Mouse (Mus musculus) heart, postnatal 36 days (tissue): ENCODE measurements around the gene Tgoln1. TPM values are rescaled to one million over a fixed set of nuclear protein-coding genes. Genes with fewer than 3 reads are reported as not detected.
A peak's percentile ranks its signal among the peaks of the same experiment; 100 is the strongest.

Experiments used
- DNase-seq, 2 experiments: peaks; one replicate each; pipeline ENCODE4 v3.0.0; 2021 to 2022
- intact Hi-C: fragments of 180-260 bp; cut with DNase I; formaldehyde crosslinking; loops from one replicate; pipeline ENCODE4 v1.15.1; 2025
- total RNA-seq, 2 experiments: library from RNA; stranded (reverse); gene quantifications; 2 replicates each; pipeline ENCODE4 v1.2.3; 2021

The Tgoln1 gene
- total RNA-seq = 10 to 100 TPM; 56.9 to 61.9 TPM

GRCm38 (mm10) chr6:72616643-72617288, at the start of gene Tgoln1:
Gene Tgoln1 (minus strand): TSS chr6:72617000.
- intact Hi-C loops = no loop called here
- DNase-seq = peak; percentile 93

GRCm38 (mm10) chr6:72664290-72664689, 47.5 kb upstream of the Tgoln1 start:
- DNase-seq = no peak
- intact Hi-C loops = no loop called here

- no peak for DNase-seq
- intact Hi-C loops = no loop called here
These were observed 46.2 kb upstream of the Tgoln1 start for GRCm38 (mm10) chr6:72663000-72663399.

DNA sequence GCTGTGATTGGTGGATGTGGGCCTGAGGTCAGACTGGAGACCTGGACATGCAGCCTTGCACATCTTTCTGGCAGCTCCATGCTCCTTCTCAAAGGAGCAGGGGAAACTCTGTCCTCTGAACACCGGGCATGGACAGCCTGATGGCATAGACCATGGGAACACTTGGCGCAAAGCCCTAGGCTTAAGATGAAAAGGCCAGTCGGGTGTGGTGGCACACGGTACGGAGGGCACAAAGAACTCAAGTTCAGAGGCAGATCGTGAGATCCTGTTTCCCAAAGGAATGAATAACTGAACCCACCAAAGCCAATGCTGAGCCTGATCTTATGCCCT, 43.6 kb upstream of the Tgoln1 start:
- intact Hi-C loops = no loop called here
- no peak for DNase-seq

DNA sequence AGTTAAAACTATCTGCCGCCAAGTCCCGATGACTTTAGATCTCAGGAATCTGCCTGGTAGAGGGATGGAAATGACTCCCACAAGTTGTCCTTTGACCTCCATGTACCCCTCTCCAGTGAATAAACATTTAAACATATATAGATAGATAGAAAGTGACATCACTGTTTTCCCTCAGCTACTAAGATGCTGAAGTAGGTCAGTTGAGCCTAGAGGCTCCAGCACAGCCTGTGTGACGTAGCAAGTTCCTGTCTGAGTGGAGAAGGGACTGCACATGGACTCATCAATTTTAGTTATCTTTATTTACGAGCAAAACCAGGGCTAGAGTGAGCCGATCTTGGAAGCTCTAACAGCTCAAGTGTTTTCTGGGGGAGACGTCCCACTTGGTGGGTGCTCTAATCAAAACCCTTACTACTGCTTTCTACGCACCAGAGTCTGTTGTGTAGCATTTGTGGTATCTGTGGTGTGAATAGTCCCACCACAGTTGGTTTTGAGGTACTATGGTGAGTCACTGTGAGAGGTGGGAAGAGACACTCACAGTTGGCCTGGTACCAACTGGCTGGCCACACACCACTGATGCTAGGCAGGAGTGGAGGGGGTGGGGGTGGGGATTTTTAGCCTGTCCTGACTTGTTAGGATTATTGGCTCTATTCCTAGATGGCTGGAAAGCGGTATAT, 43.1 kb upstream of the Tgoln1 start:
- intact Hi-C loops = no loop called here
- DNase-seq = no peak

DNA sequence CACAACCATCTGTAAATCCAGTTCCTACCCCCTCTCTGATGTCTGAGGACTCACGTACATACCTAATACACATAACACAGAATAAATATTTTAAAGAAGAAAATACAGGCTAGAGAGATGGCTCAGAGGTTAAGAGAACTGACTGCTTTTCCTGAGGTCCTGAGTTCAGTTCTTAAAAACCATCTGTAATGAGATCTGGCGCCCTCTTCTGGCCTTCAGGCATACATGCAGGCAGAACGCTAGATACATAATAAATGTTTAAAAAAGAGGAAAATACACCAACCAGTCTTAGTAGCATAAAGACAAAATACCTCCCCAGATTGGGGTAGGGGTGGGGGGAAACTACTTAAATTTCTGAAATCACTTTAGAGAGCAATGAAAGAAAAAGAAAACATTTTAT, 41.2 kb upstream of the Tgoln1 start:
- intact Hi-C loops = no loop called here
- DNase-seq = no peak

DNA sequence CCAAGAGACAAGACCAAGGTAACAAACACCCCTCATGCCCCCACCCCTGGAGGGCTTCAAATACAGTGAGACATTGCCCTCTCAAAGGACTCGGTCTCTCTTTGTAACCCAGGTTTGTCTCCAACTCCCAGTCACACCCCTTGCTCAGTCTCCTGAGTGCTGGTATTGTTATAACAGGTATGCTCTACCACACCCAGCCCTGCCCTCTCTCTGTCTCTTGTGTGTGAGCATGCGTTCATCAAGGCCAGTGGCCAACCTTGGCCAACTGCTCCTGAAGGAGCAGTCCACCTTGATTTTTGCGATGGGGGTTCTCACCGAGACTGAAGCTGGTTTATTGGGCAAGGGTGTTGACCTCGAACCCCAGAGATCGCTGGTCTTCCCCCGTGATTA, 39.2 kb upstream of the Tgoln1 start:
- DNase-seq = no peak
- intact Hi-C loops = loop anchor here (1.0 kb wide), 1 partner anchor 11 kb away; no protein-coding TSS in a partner anchor

DNA sequence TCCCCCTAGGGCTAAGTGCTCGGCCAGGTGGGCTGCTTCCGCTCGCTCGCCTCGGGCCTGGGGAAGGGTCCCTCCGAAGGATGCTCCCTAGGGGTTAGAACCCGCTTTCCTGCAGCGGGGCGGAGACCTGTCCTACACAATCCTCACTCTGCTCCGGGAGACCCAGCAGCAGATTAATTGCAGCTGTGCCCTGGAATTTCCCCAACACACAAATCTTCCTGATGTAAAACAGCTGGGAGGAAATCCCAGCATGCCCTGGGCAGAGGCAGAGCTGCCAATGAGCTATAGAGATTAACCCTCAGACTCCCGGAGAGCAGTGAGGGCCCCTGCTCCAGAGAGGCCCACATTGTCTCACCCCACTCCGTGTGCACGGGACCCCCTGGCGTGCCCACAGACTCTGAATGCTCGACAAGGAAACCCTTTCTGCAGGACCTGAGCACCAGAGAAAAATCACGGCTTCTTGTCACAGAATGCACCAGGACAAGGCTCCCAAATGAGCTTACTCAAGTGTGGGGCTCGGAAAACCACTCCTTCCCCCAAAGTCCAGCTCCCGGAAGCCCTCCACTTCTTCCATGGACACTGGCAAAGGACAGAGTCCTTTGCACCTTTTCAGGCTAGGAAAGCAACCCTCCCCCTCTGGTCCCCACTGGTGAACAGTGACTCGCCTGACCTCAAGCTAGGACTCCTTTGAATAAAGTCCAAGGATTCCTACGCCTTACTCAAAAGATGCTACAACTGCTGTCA, 38.7 kb upstream of the Tgoln1 start:
- DNase-seq = peak; percentile 71 to 81
- intact Hi-C loops = loop anchor here (1.0 kb wide), 1 partner anchor 12 kb away; no protein-coding TSS in a partner anchor

- intact Hi-C loops = no loop called here
- DNase-seq = no peak
These were observed 37.6 kb upstream of the Tgoln1 start for GRCm38 (mm10) chr6:72654355-72654754.

DNA sequence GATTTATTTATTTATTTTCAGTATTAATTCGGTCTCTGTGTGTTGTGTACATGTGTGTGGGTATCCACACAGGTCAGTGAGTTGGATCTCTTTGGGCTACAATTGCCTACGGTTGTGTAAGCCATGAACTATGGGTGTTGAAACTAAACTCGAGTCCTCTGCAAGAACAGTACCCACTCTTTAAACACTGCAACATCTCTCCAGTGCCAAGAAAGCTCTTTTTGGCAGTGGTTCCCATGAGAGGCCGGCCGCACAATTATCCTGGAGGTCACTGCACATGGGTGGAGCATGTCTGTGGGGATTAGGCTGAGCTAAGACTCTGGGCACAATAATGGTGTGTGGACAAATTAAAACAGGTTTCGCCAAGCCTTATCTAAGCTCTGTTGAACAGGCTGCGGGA, 36.6 kb upstream of the Tgoln1 start:
- intact Hi-C loops = no loop called here
- DNase-seq = peak; percentile 50 to 64

DNA sequence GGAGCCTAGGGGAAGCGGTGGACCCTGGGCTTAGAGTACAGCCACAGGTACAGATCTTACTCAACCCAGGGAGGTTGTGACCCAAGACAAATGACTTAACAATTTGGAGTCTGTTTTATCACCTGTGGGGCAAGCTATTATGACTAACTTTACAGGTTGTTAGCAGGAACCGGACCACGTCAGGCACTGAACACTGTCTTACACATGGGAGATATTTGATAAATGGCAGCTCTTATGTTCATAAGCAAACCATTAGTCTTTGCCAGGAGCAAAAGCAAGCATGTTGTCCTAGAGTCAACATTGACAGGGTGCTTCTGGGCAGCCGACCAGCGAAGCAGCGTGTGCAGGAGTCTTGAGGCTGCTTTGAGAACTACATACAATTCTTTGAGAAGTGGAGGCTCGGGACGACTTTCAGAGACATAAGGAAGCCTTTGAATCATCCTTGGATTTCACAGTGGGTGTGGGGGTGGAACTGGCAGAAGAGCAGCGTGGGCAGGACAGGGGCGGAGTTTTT, 33.6 kb upstream of the Tgoln1 start:
- no peak for DNase-seq
- intact Hi-C loops = no loop called here

- intact Hi-C loops = loop anchor here (10.0 kb wide), 1 partner anchor 577 kb away; the partner anchor contains the start of gene Dnah6
- no peak for DNase-seq
These were observed 31.3 kb upstream of the Tgoln1 start for GRCm38 (mm10) chr6:72648002-72648595.

GRCm38 (mm10) chr6:72647383-72647820, 30.6 kb upstream of the Tgoln1 start:
- DNase-seq = peak; percentile 76 to 79
- intact Hi-C loops = loop anchor here (1.0 to 10.0 kb wide), 3 partner anchors 20 to 577 kb away; partner anchors contain the start of genes Dnah6 and Tcf7l1

GRCm38 (mm10) chr6:72645364-72645763, 28.6 kb upstream of the Tgoln1 start:
- intact Hi-C loops = loop anchor here (10.0 kb wide), 1 partner anchor 579 kb away; the partner anchor contains the start of gene Dnah6
- no peak for DNase-seq

GRCm38 (mm10) chr6:72644576-72644975, 27.8 kb upstream of the Tgoln1 start:
- intact Hi-C loops = loop anchor here (10.0 kb wide), 1 partner anchor 580 kb away; the partner anchor contains the start of gene Dnah6
- no peak for DNase-seq

GRCm38 (mm10) chr6:72641218-72641954, 24.6 kb upstream of the Tgoln1 start:
- intact Hi-C loops = loop anchor here (10.0 kb wide), 1 partner anchor 583 kb away; the partner anchor contains the start of gene Dnah6
- DNase-seq = no peak

DNA sequence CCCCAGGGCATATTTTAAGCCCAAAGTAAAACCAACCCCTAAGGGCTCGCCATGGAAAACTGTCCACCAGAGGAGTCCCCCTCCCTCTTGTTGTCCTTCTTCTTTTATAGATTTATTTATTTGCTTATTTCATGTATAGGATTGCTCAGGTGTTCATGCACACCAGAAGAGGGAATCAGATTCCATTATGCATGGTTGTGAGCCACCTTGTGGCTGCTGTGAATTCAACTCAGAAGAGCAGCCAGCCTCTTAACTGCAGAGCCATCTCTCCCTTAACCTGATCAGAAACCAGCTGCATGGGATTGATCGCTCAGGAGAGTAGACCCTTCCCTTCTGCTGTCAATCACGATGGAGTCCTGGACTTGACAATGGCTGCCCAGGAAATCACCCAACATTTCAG, 20.1 kb upstream of the Tgoln1 start:
- intact Hi-C loops = loop anchor here (1.0 to 10.0 kb wide), 6 partner anchors 30 to 518 kb away; partner anchors contain the start of gene Tcf7l1
- DNase-seq = no peak

DNA sequence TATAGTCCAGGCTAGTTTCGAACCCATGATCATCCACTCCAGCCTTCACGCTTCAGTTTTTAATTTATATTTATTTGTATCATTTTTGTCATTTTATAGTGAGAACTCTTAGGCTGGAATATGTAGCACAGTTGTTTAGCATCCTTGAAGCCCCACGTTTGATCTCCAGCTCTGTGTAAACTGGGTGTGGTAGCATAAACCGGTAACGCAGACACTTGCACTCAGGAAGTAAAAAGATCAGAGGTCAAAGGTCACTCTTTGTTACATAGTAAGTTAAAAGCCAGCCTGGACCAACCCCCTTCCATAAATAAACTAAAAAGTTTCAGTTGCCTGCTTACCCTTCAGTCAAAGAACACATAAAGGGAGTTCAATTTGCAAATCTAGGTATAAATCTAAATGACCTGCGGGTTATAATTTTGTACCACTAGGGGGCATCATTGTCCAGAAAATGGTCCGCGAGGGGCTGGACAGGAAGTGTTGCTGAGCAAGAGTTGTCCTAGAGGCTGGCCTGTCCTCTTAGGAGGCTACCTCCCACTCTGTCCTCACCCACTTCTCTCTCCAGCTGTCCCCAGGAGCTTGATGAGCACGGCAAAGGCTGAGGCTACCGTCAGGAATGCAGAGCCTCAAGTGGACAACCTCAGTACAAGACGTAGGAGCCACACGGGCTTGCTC, 19.1 kb upstream of the Tgoln1 start:
- intact Hi-C loops = loop anchor here (1.0 to 10.0 kb wide), 6 partner anchors 31 to 519 kb away; partner anchors contain the start of gene Tcf7l1
- DNase-seq = peak; percentile 65 to 70

- intact Hi-C loops = loop anchor here (10.0 kb wide), 1 partner anchor 520 kb away; no protein-coding TSS in a partner anchor
- DNase-seq = no peak
These were observed 17.5 kb upstream of the Tgoln1 start for GRCm38 (mm10) chr6:72634311-72634710.
